Mouse (Mus musculus): ENCODE results near the gene Lpcat1. TPM values are rescaled to one million over a fixed set of nuclear protein-coding genes. Genes with fewer than 3 reads are reported as not detected.

Lpcat1 gene
- polyA plus RNA-seq, 1 experiment from 2014 or later, result 55.0 TPM

GRCm38 (mm10) chr13:73488707-73489106, 21.7 kb downstream of the Lpcat1 start:
- Histone ChIP-seq H3K27me3 (no peaks in the 10 kb centered on the region), H3K9me3 (no peaks in the 10 kb centered on the region), H3K9ac (no peak overlapping the region), H3K4me2 (no peak overlapping the region), H3K27ac (replicated peaks) (no peak overlapping the region), H3K4me3 (no peak overlapping the region), H3K36me3 (peaks cover 87% of the 10 kb centered on the region), H3K4me1 (replicated peaks) (peaks cover 16% of the 10 kb centered on the region; the same call in 1 of the 2 replicates)
- 90% methylated on average over 9 of the region's 9 CpGs for WGBS
- ATAC-seq (ENCODE audit: low read depth), result no peak

- 85% methylated on average over 3 of the region's 3 CpGs for WGBS
- H3K36me3 ChIP-seq, result peaks cover 87% of the 10 kb centered on the region
- H3K4me1 ChIP-seq (replicated peaks), result peaks cover 16% of the 10 kb centered on the region; the same call in 1 of the 2 replicates
- no peak overlapping the region for H3K4me2 ChIP-seq
- H3K27ac ChIP-seq (replicated peaks), result 0 out of 2 replicates have a peak overlapping the region, but pooled peaks have one; percentile 54
- no peaks in the 10 kb centered on the region for H3K9me3 ChIP-seq
- H3K9ac ChIP-seq, result no peak overlapping the region
- H3K27me3 ChIP-seq, result no peaks in the 10 kb centered on the region
- ATAC-seq (ENCODE audit: low read depth), result no peak
- H3K4me3 ChIP-seq, result no peak overlapping the region
These were observed 23.0 kb downstream of the Lpcat1 start for GRCm38 (mm10) chr13:73489986-73490385.

GRCm38 (mm10) chr13:73490564-73491170, 23.7 kb downstream of the Lpcat1 start:
- Histone ChIP-seq H3K9me3 (no peaks in the 10 kb centered on the region), H3K36me3 (peaks cover 87% of the 10 kb centered on the region), H3K9ac (no peak overlapping the region), H3K4me3 (no peak overlapping the region), H3K27ac (replicated peaks) (peak overlapping the region; percentile 54), H3K4me2 (no peak overlapping the region), H3K4me1 (replicated peaks) (peaks cover 16% of the 10 kb centered on the region; the same call in 1 of the 2 replicates), H3K27me3 (no peaks in the 10 kb centered on the region)
- 0 out of 2 replicates have a peak, but pooled peaks have one; percentile 63 for ATAC-seq (ENCODE audit: low read depth)
- 75% methylated on average over 8 of the region's 8 CpGs for WGBS

GRCm38 (mm10) chr13:73493183-73493582, 26.2 kb downstream of the Lpcat1 start:
- H3K4me2 ChIP-seq, result no peak overlapping the region

GRCm38 (mm10) chr13:73494528-73494927, 27.5 kb downstream of the Lpcat1 start:
- Histone ChIP-seq H3K4me2 (no peak overlapping the region), H3K4me1 (replicated peaks) (peaks cover 15% of the 10 kb centered on the region; the same call in 1 of the 2 replicates), H3K4me3 (no peak overlapping the region), H3K9ac (no peak overlapping the region), H3K36me3 (peaks cover 89% of the 10 kb centered on the region), H3K9me3 (no peaks in the 10 kb centered on the region), H3K27me3 (no peaks in the 10 kb centered on the region), H3K27ac (replicated peaks) (no peak overlapping the region)
- whole genome bisulfite sequencing, result 97% methylated on average over 9 of the region's 9 CpGs
- ATAC-seq (ENCODE audit: low read depth), result no peak

More at GRCm38 (mm10) chr13:73493183-73493582, 26.2 kb downstream of the Lpcat1 start:
- Histone ChIP-seq H3K36me3 (peaks cover 88% of the 10 kb centered on the region), H3K4me3 (no peak overlapping the region), H3K27ac (replicated peaks) (no peak overlapping the region), H3K27me3 (no peaks in the 10 kb centered on the region), H3K4me1 (replicated peaks) (peaks cover 16% of the 10 kb centered on the region; the same call in 1 of the 2 replicates), H3K9ac (no peak overlapping the region), H3K9me3 (no peaks in the 10 kb centered on the region)
- ATAC-seq (ENCODE audit: low read depth), result no peak
- WGBS, result 91% methylated on average over 4 of the region's 4 CpGs

GRCm38 (mm10) chr13:73496137-73496536, 29.1 kb downstream of the Lpcat1 start:
- H3K4me2 ChIP-seq, result no peak overlapping the region
- H3K9ac ChIP-seq, result no peak overlapping the region
- no peak overlapping the region for H3K4me3 ChIP-seq
- H3K4me1 ChIP-seq (replicated peaks), result no peaks in the 10 kb centered on the region
- H3K9me3 ChIP-seq, result no peaks in the 10 kb centered on the region
- ATAC-seq (ENCODE audit: low read depth), result no peak
- 86% methylated on average over 2 of the region's 2 CpGs for WGBS
- H3K27me3 ChIP-seq, result no peaks in the 10 kb centered on the region
- peaks cover 84% of the 10 kb centered on the region for H3K36me3 ChIP-seq
- H3K27ac ChIP-seq (replicated peaks), result no peak overlapping the region

- Histone ChIP-seq H3K4me2 (no peak overlapping the region), H3K4me3 (no peak overlapping the region), H3K4me1 (replicated peaks) (no peaks in the 10 kb centered on the region), H3K9me3 (no peaks in the 10 kb centered on the region), H3K36me3 (peaks cover 69% of the 10 kb centered on the region), H3K9ac (no peak overlapping the region), H3K27me3 (no peaks in the 10 kb centered on the region), H3K27ac (replicated peaks) (no peak overlapping the region)
- ATAC-seq (ENCODE audit: low read depth), result no peak
- WGBS, result 80% methylated on average over 6 of the region's 6 CpGs
These were observed 33.1 kb downstream of the Lpcat1 start for GRCm38 (mm10) chr13:73499893-73500604.

- 63% methylated on average over 2 of the region's 2 CpGs for WGBS
- ATAC-seq (ENCODE audit: low read depth), result no peak
- Histone ChIP-seq H3K4me3 (no peak overlapping the region), H3K9ac (no peak overlapping the region), H3K4me2 (no peak overlapping the region), H3K4me1 (replicated peaks) (peaks cover 5% of the 10 kb centered on the region; the same call in 1 of the 2 replicates), H3K9me3 (no peaks in the 10 kb centered on the region), H3K27me3 (no peaks in the 10 kb centered on the region), H3K27ac (replicated peaks) (no peak overlapping the region), H3K36me3 (peaks cover 44% of the 10 kb centered on the region)
These were observed 35.7 kb downstream of the Lpcat1 start for GRCm38 (mm10) chr13:73502719-73503118.

- WGBS, result 62% methylated on average over 7 of the region's 7 CpGs
- Histone ChIP-seq H3K4me2 (no peak overlapping the region), H3K4me3 (no peak overlapping the region), H3K4me1 (replicated peaks) (peaks cover 5% of the 10 kb centered on the region; the same call in 1 of the 2 replicates), H3K27ac (replicated peaks) (no peak overlapping the region), H3K27me3 (no peaks in the 10 kb centered on the region), H3K9ac (no peak overlapping the region), H3K36me3 (peaks cover 41% of the 10 kb centered on the region), H3K9me3 (no peaks in the 10 kb centered on the region)
- peak; percentile 71; the same call in 1 of the 2 replicates for ATAC-seq (ENCODE audit: low read depth)
These were observed 38.9 kb downstream of the Lpcat1 start for GRCm38 (mm10) chr13:73505686-73506467.

GRCm38 (mm10) chr13:73508817-73509550, 42.0 kb downstream of the Lpcat1 start:
- Histone ChIP-seq H3K4me1 (replicated peaks) (peaks cover 5% of the 10 kb centered on the region; the same call in 1 of the 2 replicates), H3K9ac (no peak overlapping the region), H3K4me2 (no peak overlapping the region), H3K4me3 (no peak overlapping the region), H3K9me3 (no peaks in the 10 kb centered on the region), H3K36me3 (peaks cover 51% of the 10 kb centered on the region), H3K27ac (replicated peaks) (no peak overlapping the region), H3K27me3 (no peaks in the 10 kb centered on the region)
- WGBS, result 88% methylated on average over 8 of the region's 8 CpGs
- ATAC-seq (ENCODE audit: low read depth), result no peak

GRCm38 (mm10) chr13:73509869-73510268, 42.9 kb downstream of the Lpcat1 start:
- Histone ChIP-seq H3K4me2 (no peak overlapping the region), H3K9ac (no peak overlapping the region), H3K27ac (replicated peaks) (no peak overlapping the region), H3K4me1 (replicated peaks) (peaks cover 5% of the 10 kb centered on the region; the same call in 1 of the 2 replicates), H3K4me3 (no peak overlapping the region), H3K36me3 (peaks cover 60% of the 10 kb centered on the region), H3K9me3 (no peaks in the 10 kb centered on the region), H3K27me3 (no peaks in the 10 kb centered on the region)
- 86% methylated on average over 6 of the region's 6 CpGs for WGBS
- no peak for ATAC-seq (ENCODE audit: low read depth)
